Mouse (Mus musculus) subcutaneous adipose tissue, adult 2 months (tissue): Measurements from ENCODE around the gene Adgrv1. TPM values are rescaled to one million over a fixed set of nuclear protein-coding genes. Genes with fewer than 3 reads are reported as not detected.

Source experiments
- polyA plus RNA-seq: library from polyadenylated mRNA; depleted of rRNA; stranded (reverse); fragments of >200 nt; gene quantifications from 2 replicates; pipeline ENCODE4 v1.2.3, GENCODE M21; 2012; ENCODE audit warnings: low replicate concordance; rRNA removed

Adgrv1 gene
- polyA plus RNA-seq, result 0.39 and 0.53 TPM in 2 replicates

DNA sequence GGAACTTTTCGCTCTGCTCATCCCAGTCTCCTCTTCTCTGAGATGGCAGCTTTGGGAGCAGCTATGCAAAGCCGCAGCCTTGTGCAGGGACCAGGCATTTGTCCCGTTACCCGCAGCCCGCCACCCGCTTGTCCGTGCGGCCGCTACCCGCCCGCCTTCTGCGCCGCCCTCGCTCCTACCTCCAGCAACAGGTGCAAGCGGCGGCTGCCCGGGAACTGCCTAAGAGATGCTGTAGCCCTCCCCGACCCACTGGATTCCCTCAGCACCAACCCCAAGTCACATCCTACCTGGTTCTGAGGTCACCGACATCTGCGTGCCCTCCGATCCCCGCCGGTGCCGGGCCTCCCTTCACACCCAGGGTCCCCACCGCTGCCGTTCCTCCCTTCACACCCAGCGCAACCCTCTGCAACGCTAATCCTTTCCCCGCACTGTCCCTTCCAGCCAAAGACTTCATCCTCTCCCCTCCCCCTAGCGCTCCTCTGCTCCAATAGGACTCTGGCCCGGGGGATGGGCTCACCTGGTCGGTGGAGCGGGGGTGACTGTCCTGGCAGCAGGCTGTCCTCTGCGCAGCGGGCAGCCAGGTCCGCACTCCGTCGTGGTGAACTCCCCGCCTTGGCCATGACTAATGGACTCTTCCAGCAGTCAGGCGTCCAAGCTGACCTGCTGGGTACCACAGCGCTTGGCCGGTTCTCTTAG, at the start of gene Adgrv1:
TSS of gene Adgrv1 (minus strand) at position 435 of the 696 bp plus-strand sequence.

DNA sequence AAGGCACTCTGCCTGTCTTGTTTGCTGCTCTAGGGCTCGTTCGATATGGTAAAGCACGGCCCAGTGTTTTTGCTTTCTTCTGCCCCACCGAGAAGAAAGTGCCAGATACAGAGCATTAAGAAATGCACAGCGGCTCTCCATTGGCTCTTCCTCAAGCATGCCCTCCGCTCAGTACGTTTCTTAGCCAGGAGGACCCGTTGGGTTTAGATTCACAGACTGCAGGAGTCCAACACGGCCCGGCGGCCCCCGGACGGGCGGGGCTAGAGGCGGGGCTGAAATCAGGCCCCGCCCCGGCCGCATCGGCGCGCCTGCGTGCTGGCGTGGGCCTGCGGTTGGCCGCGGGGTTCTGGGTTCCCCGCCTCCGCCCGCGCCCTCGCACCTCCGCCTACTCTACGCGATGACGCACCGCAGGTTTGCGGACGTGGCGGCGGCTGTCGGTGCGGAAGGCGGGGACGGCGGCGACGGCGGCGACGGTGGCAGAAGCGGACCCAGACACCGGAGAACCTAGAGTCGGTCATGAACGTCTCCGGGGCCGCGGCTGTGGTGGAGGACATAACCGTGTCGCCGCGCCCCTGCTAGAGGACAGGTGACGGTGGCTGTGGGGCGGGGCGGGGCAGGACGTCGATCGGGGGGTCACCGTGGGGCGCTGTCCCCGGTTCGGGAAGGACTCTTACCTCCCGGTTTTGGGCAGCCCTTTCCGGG, 24.5 kb upstream of the Adgrv1 start, which contains the start of gene Lysmd3:
TSS of gene Lysmd3 (plus strand) at position 313 of the 702 bp plus-strand sequence.

Other genes with a start within 250 kb of the Adgrv1 start
- 5.9 and 12.1 TPM in 2 replicates for gene Lysmd3, start 24.5 kb upstream of the Adgrv1 start, polyA plus RNA-seq
- gene Polr3g, start 77.9 kb upstream of the Adgrv1 start, polyA plus RNA-seq, result 3.9 and 4.0 TPM in 2 replicates
- gene Mblac2, start 78.2 kb upstream of the Adgrv1 start, polyA plus RNA-seq, result 4.3 and 5.2 TPM in 2 replicates
- 5.4 and 7.3 TPM in 2 replicates for gene Cetn3, start 149.9 kb upstream of the Adgrv1 start, polyA plus RNA-seq